Mouse (Mus musculus): ENCODE data around the gene Gm4141. TPM values are rescaled to one million over a fixed set of nuclear protein-coding genes. Genes with fewer than 3 reads are reported as not detected.
"Not testable (repeated sequence)": the region's sequence is repeated elsewhere in the genome, so short reads cannot be mapped to it uniquely, and the experiment has no call there.

Gene Gm4141
- not detected in 2 replicates for polyA plus RNA-seq (2015; fragmentation: Nextera tagmentation; extraction: Ambion mirVana)

DNA sequence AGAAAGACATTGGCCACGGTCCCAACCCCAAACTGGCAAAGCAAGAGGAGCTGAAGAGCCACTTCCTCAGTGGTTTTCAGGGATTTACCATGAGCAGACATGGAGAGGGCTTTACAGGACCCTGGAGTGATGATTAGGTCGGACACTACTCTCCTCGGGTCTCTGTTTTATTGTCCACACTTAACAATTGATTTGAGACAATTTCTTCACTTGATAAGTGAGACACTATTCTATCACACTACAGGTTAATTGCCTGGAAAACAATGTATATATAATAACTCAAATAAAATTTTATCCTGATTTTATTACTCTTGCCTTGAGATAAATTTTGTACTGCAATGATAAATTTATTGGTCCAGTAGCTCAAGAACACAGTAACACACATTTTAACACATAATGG lies at the start of gene Gm4141:
Gm4141 (minus strand) TSS at position 101 of the 400 bp plus-strand sequence.
- ATAC-seq (replicated peaks); H3K4me2 ChIP-seq (replicated peaks); H3K36me3 ChIP-seq; H3K4me3 ChIP-seq; H3K27me3 ChIP-seq; H3K9me3 ChIP-seq; H3K27ac ChIP-seq (replicated peaks); H3K9ac ChIP-seq (replicated peaks); H3K4me1 ChIP-seq: not testable (repeated sequence)
- WGBS: no CpG with 5 or more reads among the region's 3 CpGs

DNA sequence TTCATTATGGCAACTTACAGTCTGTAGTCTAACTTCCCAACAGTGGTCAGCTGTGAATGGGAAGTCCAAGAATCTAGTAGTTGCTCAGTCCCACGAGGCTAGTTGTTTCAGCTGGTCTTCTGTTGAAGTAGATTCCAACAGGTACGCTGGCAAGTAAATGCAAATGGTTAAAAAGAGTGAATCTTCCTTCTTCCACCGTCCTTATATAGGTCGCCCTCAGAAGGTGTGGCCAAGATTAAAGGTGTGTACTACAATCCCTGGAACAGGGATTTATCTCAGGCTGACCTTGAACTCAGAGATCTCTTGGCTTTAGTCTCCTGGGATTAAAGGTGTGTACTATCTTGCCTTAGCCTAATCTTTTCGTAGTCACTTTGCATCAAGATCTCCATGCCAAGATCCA lies 22.9 kb upstream of the Gm4141 start, which contains the start of gene Gm4513:
Gm4513 (minus strand) TSS at position 101 of the 400 bp plus-strand sequence.
- H3K9ac ChIP-seq (replicated peaks); H3K4me3 ChIP-seq; H3K4me1 ChIP-seq; H3K4me2 ChIP-seq (replicated peaks); H3K36me3 ChIP-seq; H3K27ac ChIP-seq (replicated peaks); ATAC-seq (replicated peaks); H3K27me3 ChIP-seq; H3K9me3 ChIP-seq: not testable (repeated sequence)
- WGBS: 87% methylated on average over 3 of the region's 5 CpGs

GRCm38 (mm10) chr7:20545657-20546056 lies 30.4 kb downstream of the Gm4141 start, which contains the start of gene Gm5726:
Gm5726 (minus strand) TSS chr7:20545757.
- H3K9me3 ChIP-seq; H3K4me1 ChIP-seq; H3K4me2 ChIP-seq (replicated peaks); H3K27ac ChIP-seq (replicated peaks); H3K27me3 ChIP-seq; H3K9ac ChIP-seq (replicated peaks); H3K4me3 ChIP-seq; ATAC-seq (replicated peaks); H3K36me3 ChIP-seq: not testable (repeated sequence)
- no CpG with 5 or more reads among the region's 1 CpGs for WGBS

DNA sequence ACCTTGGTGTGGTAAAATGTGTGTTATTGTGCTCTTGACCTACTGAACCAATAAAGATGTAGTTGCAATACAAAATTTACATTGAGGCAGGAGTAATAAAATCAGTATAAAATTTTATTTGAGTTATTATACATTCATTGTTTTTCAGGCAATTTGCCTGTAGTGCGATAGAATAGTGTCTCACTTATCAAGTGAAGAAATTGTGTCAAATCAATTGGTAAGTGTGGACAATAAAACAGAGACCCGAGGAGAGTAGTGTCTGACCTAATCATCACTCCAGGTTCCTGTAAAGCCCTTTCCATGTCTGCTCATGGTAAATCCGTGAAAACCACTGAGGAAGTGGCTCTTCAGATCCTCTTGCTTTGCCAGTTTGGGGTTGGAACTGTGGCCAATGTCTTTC lies 42.5 kb downstream of the Gm4141 start, which contains the start of gene Vmn1r104:
Vmn1r104 (plus strand) TSS at position 301 of the 400 bp plus-strand sequence.
- not testable (repeated sequence) for H3K27ac ChIP-seq (replicated peaks); ATAC-seq (replicated peaks); H3K36me3 ChIP-seq; H3K9ac ChIP-seq (replicated peaks); H3K4me2 ChIP-seq (replicated peaks); H3K27me3 ChIP-seq; H3K9me3 ChIP-seq; H3K4me1 ChIP-seq; H3K4me3 ChIP-seq
- WGBS: no CpG with 5 or more reads among the region's 3 CpGs

Other genes with a start within 250 kb of the Gm4141 start
- not detected in 2 replicates for gene Gm4133, start 242.2 kb downstream of the Gm4141 start, polyA plus RNA-seq (2015; fragmentation: Nextera tagmentation; extraction: Ambion mirVana)
- not detected in 2 replicates for gene Gm5728, start 200.8 kb downstream of the Gm4141 start, polyA plus RNA-seq (2015; fragmentation: Nextera tagmentation; extraction: Ambion mirVana)
- gene Vmn1r100, start 158.3 kb downstream of the Gm4141 start, polyA plus RNA-seq (2015; fragmentation: Nextera tagmentation; extraction: Ambion mirVana): not detected in 2 replicates
- gene Vmn1r101, start 133.6 kb downstream of the Gm4141 start, polyA plus RNA-seq (2015; fragmentation: Nextera tagmentation; extraction: Ambion mirVana): not detected in 2 replicates
- gene Gm10670, start 101.3 kb downstream of the Gm4141 start, polyA plus RNA-seq (2015; fragmentation: Nextera tagmentation; extraction: Ambion mirVana): not detected in 2 replicates
- gene Vmn1r103, start 65.7 kb downstream of the Gm4141 start, polyA plus RNA-seq (2015; fragmentation: Nextera tagmentation; extraction: Ambion mirVana): not detected in 2 replicates
- gene Vmn1r104, start 42.4 kb downstream of the Gm4141 start, polyA plus RNA-seq (2015; fragmentation: Nextera tagmentation; extraction: Ambion mirVana): not detected in 2 replicates
- gene Gm5726, start 30.5 kb downstream of the Gm4141 start, polyA plus RNA-seq (2015; fragmentation: Nextera tagmentation; extraction: Ambion mirVana): not detected in 2 replicates
- not detected in 2 replicates for gene Gm4513, start 22.8 kb upstream of the Gm4141 start, polyA plus RNA-seq (2015; fragmentation: Nextera tagmentation; extraction: Ambion mirVana)
- gene Vmn1r107, start 92.7 kb upstream of the Gm4141 start, polyA plus RNA-seq (2015; fragmentation: Nextera tagmentation; extraction: Ambion mirVana): not detected in 2 replicates
- gene Vmn1r111, start 127.0 kb upstream of the Gm4141 start, polyA plus RNA-seq (2015; fragmentation: Nextera tagmentation; extraction: Ambion mirVana): not detected in 2 replicates
- not detected in 2 replicates for gene Gm10668, start 154.4 kb upstream of the Gm4141 start, polyA plus RNA-seq (2015; fragmentation: Nextera tagmentation; extraction: Ambion mirVana)
- not detected in 2 replicates for gene Vmn1r112, start 194.9 kb upstream of the Gm4141 start, polyA plus RNA-seq (2015; fragmentation: Nextera tagmentation; extraction: Ambion mirVana)
- not detected in 2 replicates for gene Vmn1r113, start 211.0 kb upstream of the Gm4141 start, polyA plus RNA-seq (2015; fragmentation: Nextera tagmentation; extraction: Ambion mirVana)
- not detected in 2 replicates for gene Vmn1r114, start 235.9 kb upstream of the Gm4141 start, polyA plus RNA-seq (2015; fragmentation: Nextera tagmentation; extraction: Ambion mirVana)

All from forebrain, embryonic 15.5 days (tissue).